Mouse (Mus musculus) mouse trophoblast stem cell (cell line): ENCODE data around the gene Nr3c2.

ENCODE experiments used
- in situ Hi-C, 2 experiments: fragments of 300-500 bp; cut with MseI, MboI; formaldehyde crosslinking; loops; 2 replicates in 1 of 2; 3 replicates in 1 of 2; pipeline ENCODE4 v1.15.1; 2025

The Nr3c2 gene

GRCm38 (mm10) chr8:76899411-76900154 lies at the start of gene Nr3c2:
Nr3c2 (plus strand) TSS chr8:76899442.
- in situ Hi-C loops: no loop called here

DNA sequence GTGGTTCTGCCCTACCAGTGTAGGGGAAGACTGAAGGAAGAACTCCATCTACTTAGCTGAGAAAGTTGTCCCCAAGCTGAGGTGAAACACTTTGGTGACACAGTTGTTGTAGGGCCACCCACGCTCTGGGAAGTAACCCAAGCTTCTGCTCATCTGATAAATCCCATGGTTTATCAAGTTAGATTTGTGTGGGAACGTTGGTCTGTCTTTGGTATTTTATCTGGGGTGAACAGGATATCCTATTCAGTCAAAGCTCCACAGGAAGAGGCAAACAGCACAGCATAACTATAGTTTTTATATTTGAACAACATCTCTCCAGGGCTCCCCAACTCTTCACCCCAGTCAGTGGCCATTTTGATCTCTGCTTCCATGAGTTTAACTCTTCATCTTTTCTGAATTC lies 40.7 kb upstream of the Nr3c2 start:
- in situ Hi-C loops: no loop called here

GRCm38 (mm10) chr8:76859709-76860108 lies 39.5 kb upstream of the Nr3c2 start:
- in situ Hi-C loops: no loop called here

DNA sequence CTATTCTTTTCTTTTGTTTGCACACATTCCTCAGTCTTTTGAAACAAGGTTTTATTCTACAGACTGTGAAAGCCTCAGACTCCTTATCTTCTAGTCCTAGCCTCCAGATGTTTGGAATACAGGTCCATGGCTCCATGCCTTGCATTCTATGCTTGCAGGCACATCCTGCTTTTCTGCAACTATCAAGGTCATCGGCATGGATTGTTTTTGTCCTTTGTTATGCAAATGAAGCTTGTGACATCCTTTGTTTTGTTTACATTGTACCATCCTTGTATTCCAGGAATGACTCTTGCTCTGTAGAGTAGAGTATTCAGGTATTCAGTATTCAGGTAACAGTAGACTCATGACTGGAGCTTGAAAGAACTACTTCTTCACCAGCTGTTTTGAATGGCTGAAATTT lies 36.2 kb upstream of the Nr3c2 start:
- in situ Hi-C loops: no loop called here

- in situ Hi-C loops: no loop called here
These were observed 22.4 kb upstream of the Nr3c2 start for GRCm38 (mm10) chr8:76876809-76877208.

DNA sequence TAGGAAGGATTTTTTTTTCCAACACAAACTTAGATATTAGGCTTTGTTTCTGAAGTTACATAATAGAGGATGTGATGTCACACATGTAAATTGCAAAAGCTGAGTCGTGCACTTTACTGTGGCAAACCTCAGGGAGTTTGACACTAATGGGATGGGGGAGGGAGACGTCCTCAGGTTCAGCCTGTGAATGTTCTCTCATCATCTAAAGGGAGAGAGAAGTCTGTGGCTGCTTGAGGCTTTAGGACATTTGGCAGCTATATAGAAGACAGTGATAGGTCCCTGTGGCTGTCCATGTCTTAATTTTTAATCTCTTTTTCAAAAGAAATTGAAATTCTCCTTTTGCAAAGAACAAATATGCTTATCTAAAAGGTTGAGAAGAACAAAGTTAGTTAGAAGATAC lies 2.2 kb upstream of the Nr3c2 start:
- in situ Hi-C loops: no loop called here

DNA sequence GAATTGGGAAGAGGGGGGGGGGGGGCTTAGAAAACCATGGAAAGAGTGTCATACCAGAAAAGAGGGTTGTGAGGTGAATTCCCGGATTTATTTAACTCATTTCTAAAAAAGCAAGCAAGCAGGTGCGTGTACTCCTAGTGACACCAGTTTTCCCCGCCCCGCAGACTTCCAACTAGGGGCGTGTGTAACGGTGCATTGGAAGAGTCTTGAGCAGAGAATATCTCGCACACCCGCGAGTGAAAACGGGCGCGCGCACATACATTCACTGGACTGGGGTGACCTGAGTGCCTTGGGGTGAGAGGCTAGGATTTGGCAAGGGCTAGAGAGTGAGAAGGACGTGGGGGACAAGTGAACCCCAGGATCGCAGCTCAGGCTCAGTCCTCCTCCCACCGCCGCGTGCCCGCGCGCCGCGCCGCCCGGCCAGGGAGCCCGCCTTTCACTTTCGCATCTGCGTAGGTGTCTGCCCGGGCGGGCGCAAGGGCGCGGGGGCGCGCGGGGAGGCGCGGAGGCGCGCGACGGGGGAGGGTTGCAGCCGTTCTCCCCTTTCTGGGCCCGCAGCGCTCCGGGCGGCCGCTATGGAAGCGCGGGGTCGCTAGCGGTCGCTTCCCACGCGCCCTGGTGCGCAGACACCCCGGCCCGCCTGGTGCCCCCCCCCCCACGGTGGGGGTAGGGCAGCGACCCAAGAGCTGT lies 376 bp upstream of the Nr3c2 start:
- in situ Hi-C loops: no loop called here

DNA sequence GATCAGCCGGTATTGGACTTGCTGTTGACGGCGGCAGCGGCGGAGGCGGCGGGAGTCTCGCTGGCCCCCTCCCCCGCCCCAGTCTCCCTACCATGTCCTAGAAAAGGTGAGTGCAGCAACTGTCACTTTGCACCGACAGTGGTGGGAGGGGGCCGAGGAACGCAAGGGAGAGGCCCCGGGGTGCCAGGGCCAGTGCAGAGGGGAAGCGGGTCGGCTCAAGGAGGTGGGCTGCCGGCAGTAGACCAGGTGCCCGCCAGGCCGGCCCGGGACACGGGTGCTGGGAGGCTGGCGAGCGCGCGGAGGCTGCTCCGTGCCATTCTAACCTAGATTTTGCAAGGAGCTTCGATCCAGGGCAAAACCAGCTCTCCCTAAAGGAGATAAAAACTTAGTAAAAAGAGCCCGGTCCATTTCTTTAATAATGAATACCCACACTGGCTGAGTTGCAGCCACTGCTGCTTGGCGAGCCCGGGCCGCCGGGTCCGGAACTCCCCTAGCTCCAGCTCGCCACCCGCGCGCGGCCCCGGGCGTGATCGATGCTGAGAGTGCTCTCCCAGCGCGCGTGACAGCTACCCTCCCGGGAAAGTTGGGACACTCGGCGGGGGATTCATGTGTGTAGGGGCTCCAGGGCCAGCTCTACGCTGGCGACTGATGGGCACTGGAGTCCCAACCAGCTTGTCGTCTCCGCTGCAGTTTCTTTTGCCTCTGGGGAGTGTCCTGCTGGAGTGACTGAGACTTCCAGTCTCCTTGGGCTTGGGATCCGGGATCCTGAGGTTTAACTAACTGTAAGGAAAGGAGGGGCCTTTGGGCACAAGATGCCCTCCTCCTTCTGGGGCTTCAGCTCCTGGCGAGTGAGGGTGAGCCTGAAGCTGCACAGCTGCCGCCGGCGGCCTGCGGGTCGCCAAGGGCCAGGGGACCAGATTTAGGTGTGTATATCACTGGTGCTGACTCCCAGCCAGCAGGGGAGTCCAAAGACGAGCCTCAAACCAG lies 1.2 kb downstream of the Nr3c2 start:
- in situ Hi-C loops: no loop called here

DNA sequence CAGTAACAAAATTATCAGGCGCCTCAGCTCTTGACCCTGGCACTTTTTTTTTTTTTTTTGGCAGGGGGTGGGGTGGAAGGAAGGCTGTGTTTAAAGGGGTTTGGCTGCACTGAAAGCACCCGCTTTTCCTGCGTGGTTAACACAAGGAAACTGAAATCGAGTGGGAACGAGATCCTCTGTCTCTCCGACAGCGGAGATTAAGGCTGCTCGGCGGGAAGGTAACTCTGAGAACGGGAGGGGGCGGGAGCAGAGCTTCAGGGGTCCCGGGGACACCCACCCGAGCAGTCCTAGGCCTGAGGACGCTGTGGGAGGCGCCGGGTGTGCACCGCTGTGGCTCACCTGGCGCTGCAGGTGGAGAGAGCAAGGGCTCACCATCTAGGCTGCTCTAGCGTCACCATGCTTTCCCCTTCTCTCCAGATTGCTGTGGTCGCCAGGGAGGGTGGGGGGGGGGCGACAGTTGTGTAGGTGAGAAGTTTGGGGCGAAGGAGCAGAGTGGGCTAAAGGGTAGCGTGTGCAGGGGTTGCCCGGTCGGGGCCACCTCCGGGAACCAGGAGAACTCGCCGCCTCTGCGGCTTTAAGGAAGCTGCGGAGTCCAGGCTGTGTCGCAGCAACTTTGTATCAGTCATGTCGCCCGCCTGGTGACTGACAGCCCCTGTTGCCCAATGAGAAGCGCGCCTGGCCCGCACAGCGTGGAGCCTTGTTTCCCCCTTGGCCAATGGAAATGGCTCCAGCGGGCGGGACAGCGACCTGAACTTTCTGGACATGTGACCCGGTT lies 2.4 kb downstream of the Nr3c2 start:
- in situ Hi-C loops: no loop called here

- in situ Hi-C loops: no loop called here
These were observed 3.2 kb downstream of the Nr3c2 start for GRCm38 (mm10) chr8:76902205-76903078.

GRCm38 (mm10) chr8:76911206-76911605 lies 12.0 kb downstream of the Nr3c2 start:
- in situ Hi-C loops: no loop called here

DNA sequence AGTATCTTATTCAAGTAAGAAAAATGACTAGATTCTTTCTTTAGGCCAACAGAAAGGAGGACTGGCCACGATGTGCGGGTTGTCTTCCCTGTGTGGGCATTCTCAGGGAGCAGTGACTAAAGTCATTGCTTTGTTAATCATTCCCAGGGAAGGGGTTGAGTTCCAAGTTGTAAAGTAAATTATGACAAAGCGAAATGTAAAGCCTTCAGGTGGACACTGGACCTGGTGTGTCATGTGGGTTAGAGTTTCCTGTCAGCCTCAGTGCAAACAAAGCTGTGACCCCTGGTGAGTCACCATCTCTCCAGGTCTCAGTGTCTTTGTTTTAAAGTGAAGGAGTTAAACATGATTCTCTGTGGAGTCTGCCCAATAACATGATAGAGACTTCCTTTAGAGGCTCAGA lies 13.4 kb downstream of the Nr3c2 start:
- in situ Hi-C loops: no loop called here

GRCm38 (mm10) chr8:76913207-76913606 lies 14.0 kb downstream of the Nr3c2 start:
- in situ Hi-C loops: no loop called here

- in situ Hi-C loops: no loop called here
These were observed 16.0 kb downstream of the Nr3c2 start for GRCm38 (mm10) chr8:76915260-76915659.

DNA sequence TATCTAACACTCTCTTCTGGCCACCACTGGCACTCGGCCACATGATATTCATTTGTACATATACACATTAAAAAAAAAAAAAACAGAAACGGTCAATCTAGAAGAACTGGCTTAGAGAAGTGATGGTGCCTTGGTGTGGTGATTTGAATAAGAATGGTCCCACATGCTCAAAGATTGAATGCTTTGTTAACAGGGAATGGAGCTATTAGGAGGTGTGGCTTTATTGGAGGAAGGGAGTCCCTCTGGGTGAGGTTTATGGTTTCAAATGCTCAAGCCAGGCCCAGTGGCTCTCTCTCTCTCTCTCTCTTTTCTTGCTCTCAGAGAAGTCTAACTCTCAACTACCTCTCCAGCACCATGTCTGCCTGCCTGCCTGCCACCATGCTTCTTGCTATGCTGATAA lies 20.3 kb downstream of the Nr3c2 start:
- in situ Hi-C loops: no loop called here

GRCm38 (mm10) chr8:76924150-76924549 lies 24.9 kb downstream of the Nr3c2 start:
- in situ Hi-C loops: no loop called here

- in situ Hi-C loops: no loop called here
These were observed 29.1 kb downstream of the Nr3c2 start for GRCm38 (mm10) chr8:76928326-76928725.

DNA sequence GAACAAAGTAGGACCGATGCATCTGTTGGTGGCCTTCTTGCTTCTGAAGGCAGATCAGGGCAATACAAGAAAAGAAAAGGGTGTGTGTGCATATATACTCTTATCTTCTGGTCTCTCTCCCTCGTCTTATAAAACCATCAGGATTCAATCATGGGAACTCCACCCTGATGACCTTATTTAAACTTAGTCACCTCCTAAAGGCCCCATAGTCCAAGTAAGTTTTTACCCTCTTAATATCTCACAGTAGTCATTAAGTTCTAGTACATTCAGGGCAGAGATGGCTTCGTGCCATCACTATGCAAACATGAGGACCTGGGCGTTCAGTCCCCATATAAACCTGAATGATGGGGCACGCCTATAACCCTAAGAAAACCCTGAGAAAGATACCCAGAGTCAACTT lies 29.6 kb downstream of the Nr3c2 start:
- in situ Hi-C loops: no loop called here

DNA sequence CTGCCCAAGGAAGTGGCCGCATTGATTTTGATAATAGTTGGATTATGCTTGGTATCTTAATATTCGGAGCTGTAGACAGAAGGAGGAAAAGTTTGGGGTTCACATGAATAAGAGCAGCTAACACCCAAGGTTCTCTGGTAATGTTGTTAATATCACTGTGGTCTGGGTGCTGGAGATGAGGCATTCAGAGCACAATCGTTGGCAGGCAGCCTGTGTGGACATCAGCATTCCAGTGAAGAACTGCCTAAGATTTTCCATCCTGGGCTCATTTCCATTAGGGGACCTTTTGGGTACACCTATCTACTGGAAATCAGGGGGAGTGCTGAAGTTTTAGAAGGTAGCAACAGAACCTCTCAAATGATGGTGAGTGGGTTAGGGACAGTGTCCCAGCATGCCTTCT lies 65.8 kb downstream of the Nr3c2 start:
- in situ Hi-C loops: no loop called here

DNA sequence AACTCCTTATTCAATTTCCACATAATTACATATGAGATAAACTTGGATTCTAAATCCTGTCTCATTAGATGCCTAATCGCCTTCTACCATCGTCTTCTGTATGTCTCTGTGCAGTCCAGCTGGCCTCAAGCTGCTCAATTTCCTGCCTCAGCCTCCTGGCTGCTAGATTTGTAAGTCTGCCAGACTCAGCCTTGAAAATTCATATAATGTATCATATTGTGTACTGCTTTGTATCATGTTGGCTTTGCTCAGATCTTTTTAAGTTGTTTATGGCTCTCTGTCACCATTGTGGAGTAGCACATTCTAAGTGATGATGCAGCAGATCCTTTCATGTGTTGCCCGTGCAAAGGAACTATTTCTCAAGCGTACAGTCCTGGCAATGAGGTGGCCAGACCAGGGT lies 71.9 kb downstream of the Nr3c2 start:
- in situ Hi-C loops: no loop called here
